Mouse (Mus musculus) thymus, postnatal 10 days (tissue): ENCODE measurements around the gene Helz.

Experiments used
- DNase-seq, 2 experiments: peaks; one replicate each; pipeline ENCODE4 v3.0.0; 2021; ENCODE audit warnings: low spot score in 2 of 2

Gene Helz

GRCm38 (mm10) chr11:107674601-107675000, 126.9 kb downstream of the Helz start:
- DNase-seq, result no peak

DNA sequence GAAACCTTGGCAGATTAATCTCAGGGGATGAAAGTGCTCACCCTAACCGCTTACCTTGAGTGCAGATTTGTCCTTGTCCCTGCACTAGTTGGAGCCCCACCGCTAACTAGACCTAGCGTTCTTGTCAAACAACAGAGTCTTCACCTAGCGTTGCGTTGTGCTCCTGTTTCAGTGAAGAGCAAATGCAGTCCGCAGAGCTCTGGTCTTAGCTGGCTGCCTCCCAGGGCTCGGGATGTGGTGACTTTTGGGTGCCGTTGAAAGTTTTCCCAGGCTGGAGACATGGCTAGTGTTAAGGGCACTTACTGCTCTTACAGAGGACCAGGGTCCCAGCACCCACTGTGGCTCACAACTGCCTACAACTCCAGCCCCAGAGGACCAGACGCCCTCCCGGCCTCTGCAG, 127.5 kb downstream of the Helz start:
- no peak for DNase-seq

- no peak for DNase-seq
Observed at GRCm38 (mm10) chr11:107676207-107676940, 128.6 kb downstream of the Helz start.

DNA sequence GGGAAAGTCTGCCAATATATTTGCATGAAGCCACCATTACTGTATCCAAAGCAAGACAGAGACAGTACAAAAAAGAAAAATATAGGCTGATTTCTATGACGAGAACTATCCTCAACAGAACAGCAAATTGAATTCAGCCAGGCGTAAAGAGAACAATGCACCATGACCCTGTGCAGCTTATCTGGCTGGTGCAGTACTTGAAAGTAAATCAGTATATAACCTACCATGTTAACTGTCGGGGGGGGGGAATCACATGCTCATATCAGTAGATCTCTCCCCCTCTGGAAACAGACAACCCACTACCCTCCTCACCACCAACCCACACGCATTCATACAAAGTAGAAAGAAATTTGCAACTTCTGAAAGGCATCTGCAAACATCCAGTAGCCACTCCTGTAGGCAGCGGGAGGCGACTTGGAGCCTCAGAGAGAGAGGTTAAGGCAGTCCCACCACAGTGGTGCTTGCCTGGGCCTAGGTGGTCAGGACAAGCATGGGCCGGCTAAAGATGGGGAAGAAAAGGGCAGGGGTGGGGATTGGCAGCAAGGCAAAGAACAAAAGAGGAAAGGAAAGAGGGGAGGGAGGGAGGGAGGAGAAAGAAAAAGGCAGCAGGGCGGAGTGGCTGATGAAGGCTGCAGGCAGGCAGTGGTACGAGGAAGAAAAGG, 135.1 kb downstream of the Helz start:
- DNase-seq, result no peak

GRCm38 (mm10) chr11:107683544-107684465, 136.1 kb downstream of the Helz start:
- DNase-seq, result no peak

DNA sequence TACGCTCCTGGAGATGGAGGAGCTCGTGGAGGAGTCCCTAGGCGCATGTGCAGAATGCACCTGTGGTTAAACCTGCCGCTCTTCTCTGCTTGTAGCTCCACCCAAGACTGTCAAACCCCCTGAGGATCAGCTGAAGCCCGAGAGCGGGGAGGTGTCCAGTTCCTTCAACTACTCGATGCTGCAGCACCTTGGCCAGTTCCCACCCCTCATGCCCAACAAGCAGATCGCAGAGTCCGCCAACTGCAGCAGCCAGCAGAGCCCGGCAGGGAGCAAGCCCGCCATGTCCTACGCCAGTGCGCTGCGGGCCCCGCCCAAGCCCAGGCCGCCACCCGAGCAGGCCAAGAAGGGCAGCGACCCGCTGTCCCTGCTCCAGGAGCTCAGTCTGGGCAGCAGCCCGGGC, 138.6 kb downstream of the Helz start:
- DNase-seq, result no peak

- no peak for DNase-seq
Observed at GRCm38 (mm10) chr11:107688480-107688879, 140.8 kb downstream of the Helz start.

DNA sequence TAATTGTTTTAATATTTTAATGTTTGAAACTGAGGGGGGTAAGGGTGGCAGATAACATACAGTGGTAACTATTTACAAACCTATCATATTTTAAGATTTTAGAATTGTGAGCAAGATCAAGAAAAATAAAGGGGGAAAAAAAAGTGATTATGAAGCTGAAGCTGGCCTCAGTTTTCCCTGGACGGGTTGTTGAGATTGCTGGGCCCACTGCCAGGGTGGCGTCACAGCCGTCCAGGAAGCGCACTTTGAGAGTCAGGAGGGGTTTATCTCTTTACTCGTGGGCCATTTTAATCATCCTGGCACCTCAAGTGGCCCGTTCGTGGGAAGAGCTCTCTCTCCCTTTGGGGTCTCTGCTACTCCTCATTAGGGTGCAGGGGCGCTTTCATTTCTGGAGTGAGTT, 143.8 kb downstream of the Helz start:
- no peak for DNase-seq

GRCm38 (mm10) chr11:107693338-107693737, 145.6 kb downstream of the Helz start:
- no peak for DNase-seq

DNA sequence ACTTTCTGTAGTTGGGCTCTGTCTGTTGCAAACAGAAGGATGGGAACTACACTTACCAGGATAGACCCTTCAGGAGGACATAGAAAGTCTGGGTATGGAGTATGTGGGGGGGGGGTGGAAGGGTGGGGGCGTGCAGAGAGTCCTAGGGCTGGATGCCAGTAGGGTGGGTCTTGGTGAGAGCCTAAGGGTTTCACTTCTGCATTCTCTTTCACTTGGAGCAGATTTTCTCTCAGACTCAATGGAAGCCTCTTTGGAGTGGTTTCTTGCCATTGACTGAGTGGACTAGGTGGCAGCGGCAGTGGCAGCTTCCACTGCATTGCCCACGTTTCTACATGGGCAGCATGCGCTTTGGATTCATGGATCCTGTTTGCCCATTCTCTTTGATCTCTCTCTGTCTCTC, 152.2 kb downstream of the Helz start:
- no peak for DNase-seq

GRCm38 (mm10) chr11:107703272-107704134, 155.8 kb downstream of the Helz start:
- DNase-seq, result no peak

GRCm38 (mm10) chr11:107705060-107705459, 157.3 kb downstream of the Helz start:
- no peak for DNase-seq

GRCm38 (mm10) chr11:107705476-107706074, 157.8 kb downstream of the Helz start:
- DNase-seq, result no peak

DNA sequence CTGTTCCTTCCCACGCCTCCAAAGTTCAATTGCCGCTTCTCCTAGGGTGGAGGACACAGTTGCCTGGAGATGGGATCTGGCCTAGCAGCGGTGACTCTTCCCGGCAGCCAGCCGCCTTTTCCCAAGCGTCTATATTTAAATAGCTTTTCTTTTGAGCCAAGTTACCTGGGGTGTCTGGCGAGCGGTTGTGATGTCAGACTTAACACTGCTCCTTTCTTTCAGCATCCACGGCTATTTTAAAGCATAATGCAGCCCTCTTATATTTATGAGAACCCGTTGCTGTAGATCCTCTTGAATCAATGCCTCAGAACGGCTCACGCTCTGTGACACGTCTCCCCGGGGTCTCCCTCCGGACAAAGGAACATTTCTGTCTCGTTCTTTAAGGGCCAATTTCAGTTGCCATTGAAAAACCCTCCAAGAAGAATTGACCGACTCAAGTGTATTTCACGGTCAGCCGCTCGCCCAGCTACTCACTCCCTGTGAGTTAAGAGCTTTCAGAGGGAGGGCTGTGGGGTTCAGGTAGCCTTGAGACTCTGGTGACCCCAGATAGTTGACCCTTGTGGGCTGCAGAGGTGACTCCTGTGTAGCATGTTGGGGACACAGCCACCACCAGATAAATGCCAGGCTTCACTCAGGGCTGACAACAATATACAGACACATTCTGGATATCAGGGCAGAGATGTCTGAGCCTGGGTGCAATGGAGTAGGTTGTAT, 160.3 kb downstream of the Helz start:
- no peak for DNase-seq

DNA sequence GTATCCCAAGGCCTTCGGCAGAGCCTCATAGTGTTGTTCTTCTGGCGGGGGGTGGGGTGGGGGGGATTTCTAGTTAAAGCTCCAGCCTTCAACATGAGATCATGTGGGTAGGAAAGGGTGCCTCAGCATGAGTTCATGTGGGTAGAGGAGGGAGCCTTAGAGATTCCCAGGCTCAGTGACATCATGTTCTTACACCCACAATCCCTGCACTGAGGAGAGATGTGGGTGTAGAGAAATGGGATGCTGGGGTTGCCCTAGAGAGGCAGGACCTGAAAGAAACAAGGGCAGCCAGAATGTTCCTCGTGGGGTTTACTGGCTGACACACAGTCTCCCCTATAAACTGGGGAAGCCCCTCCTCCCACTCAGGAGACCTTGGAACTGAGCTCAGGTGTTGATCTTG, 162.6 kb downstream of the Helz start:
- no peak for DNase-seq

DNA sequence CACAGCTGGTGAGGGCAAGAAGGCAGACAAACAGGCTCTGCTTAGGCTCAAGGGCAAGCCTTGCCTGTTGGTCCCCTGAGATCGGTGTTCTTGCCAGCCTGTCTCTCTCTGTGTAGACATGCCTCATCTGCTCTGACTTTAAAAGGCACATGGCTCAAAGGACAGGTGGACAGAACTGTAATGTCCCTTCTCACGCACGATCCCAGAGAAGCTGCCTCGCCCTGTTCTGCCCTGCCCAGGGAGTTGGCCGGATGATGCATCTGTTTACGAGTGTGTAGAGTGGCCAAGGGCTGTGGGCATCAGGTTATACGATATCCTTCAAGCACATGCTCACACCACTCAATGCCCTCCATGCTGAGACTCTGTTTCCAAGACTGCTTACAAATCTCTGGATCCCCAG, 166.6 kb downstream of the Helz start:
- DNase-seq, result no peak

DNA sequence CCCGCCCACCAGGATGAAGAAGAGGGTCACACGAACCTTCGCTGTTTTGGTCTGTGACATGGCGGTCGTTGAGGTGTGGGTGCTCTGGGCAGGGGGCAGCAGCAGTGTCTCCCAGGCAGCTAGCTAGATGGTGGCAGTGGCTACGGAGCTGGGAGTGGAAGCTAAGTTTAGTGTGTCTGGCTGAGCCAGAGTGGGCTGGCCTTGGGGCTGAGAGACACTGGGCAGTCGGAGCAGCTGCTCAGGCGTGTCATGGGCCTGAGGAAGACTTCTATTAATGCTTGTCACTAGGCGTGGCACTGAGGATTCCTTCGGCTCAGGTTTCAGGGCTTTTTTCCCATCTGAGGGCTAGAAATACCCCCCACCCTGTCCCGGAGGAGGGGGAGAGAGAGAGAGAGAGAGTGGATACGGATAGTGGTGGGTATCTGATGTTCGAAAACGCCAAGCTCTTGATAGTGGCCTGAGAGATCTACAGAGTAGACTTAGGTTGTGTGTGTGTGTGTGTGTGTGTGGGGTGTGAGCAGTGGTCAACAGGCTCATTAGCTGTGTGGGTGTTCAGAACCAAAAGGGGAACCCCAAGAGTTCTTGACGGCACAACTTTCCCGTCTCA, 168.7 kb downstream of the Helz start, which contains the start of gene Cacng1:
Gene Cacng1 (minus strand): TSS at position 191 of the 607 bp plus-strand sequence.
- DNase-seq, result no peak

DNA sequence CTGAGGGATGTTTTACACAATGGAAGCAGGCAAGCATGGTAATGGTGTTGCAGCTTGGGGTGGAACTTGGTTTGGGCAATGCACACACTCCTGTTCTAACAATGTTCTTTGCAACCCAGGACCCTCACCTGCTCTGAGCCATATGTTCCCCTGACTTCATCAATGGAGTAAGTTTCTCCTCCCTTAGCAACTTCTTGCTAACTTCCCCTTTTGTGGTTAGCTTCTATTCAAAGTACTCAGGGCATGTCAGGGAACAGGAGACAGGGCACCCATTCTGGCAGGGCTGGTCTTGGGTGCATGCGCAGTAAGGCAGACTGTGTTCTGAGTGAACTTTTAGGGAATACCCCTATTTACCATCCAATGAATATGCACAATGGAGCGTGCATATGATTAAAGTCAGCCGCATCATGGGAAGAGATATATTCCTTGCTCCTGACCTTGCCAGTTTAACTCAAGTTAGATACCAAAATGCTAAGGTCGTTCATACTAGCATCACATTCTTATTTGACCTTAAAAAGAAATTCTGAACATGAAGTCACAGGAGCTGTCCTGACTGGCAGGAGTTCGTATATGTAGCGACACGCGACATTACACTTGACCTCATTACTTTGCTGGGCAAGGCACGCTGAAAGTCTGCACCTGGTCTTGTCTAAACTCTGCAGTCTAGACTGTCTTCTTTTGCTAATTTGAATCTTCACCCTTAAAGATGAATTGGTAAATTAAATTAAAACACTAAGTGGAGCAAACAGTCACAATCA, 172.7 kb downstream of the Helz start:
- DNase-seq, result no peak

DNA sequence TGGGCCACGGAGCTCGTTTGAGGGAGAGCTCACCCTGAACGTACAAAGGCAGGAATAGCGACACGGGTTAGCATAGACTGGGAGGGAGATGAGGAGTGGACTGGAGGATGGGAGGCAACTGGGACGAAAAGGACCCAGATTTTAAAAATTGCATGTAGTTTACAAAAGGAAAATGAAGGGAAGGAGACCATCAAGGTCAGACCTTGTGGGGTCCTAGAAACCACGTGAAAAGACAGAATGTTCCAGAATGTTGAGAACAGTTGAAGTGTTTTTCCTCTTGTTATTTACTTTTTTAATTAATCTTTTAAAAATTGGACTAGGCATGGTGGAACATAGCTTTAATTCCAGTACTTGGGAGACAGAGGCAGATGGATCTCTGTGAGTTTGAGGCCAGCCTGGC, 173.3 kb downstream of the Helz start:
- no peak for DNase-seq
